Mouse (Mus musculus): Measurements from ENCODE around the gene Fhit.
A peak's percentile ranks its signal among the peaks of the same experiment; 100 is the strongest.

Gene Fhit

DNA sequence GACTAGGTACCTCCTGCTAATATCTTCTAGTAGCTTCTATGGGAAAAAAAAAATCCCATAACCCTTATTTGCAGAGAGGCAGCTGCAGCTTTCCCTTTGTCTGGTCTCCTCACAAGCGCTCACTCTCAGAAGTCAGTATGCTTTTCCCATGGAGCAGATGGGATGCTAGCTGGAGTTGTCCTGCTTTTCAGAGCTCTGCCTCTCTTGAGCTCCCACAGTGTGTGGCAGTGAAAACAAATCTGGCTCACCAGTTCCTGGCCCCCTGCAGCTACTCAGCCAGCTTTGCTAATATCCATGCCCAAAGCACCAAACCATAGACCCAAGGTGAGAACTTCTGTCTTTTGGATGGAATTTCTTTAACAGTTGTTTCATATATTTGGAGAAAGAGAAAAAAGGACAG lies 1510.4 kb downstream of the Fhit start:
- no peak for DNase-seq

DNA sequence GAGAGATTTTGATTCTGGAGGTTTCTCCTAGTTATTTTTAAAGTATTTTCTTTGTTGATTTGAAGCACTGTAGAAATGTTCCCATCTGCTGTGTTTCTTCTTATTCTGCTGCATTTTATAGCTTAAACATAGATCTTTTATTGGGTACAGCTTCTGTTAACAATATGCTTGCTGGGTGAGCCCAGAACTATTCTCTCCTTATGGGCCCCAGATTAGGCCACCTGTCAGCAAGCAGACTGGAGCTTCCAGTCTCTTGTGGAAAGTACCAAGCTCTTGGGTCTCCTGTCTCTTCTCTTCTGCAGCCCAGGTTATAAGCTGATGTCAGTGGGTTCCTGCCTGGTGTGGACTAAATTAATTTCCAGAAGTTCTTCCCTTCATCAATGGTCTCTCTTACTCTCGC lies 1513.4 kb downstream of the Fhit start:
- no peak for DNase-seq

DNA sequence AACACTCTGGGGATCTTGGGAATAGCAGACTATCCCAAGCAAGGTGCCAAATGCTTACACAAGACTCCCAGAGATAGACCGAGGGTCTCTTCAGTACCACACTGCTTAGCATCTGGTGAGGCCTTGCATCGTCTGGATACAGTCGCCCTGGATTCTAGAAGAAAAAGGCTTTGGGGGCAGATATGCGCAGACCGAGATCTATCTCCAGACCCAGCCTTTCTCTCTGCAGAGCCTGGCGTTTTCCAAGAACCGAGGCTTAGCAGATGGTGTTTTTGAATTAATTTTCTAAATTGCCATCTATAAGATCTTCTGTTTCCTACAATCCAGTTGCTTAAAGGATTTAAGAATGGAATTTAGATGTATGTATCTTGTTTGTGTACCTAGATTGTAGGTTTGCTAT lies 1515.6 kb downstream of the Fhit start:
- DNase-seq = no peak

DNA sequence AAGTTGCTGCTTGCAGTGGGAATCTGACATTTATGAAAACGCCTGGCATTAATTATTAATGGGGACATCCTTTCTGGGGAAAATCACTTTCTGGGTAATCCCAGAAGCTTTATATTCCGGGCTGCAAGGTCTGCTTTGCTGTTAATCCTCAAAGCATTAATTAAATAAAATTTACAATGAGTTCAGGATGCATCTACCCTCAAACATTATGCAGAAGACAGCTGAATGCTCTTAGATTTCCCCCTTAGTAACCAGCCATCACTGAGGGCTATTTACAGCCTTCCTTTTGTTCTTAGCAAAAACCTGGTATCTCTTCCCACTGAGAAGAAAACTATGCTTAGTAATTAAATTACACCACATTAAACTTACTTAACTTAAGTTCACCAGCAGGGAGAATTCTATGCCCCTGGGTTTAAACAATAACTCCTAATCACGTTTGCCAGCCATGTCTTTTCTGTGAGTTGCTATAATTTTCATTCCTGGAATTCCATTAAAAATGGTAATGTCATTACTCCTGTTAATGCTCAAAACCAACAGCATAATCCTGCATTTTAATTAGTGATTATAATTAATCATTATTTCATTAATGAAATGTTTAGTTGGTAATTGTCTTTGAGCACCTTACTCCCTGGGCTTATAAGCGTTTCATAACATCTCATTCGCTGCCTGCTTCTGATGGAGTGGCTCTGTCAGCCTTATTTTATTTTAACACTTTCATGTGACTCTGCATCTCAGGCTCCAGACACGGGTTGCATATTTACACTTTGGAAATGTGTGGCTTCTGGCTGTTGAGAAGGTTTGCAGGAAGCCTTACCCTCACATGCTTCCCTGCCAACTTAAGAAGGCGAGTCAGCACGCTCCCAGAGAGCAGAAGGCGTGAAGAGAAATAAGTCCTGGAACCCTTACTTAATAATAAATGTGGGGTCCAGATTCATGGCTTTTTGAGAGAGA lies 1517.3 kb downstream of the Fhit start:
- DNase-seq = no peak

DNA sequence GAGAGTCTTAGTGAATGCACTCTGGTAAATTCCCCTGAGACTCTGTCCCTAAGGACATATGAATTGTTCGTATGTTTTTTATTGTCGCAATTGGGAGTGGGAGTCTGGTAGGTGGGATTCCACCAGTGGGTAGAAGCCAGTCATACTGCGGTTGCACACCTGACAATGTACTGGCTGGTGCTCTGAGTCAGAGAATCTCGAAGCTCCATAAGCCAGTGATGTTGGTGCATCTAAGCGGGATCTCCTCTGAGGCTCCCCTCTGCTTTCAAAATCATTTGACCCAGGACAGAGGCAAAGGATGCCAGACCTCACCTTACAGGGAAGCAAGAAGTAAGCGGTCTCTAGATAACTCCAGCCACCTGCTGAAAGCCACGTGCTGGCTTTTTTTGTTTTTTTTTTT lies 1518.1 kb downstream of the Fhit start:
- no peak for DNase-seq

DNA sequence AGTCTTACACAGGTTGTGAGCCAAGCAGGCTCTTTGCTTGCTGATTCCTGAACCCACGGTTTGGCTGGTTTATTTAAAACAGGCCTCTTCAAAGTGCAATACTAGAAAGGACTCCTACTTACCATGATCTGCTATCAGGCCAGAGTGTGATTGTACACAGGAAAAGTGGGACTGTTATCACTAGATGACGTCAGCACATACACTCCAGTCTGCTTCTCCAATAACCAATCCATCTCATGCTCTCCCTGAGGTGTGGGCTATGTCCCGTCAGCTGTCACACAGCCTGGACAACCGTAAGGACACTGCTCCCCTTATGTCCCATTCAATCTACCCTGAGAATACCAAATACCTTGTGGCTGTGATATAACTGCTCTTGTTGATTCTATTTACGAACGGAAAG lies 1519.2 kb downstream of the Fhit start:
- DNase-seq = no peak

DNA sequence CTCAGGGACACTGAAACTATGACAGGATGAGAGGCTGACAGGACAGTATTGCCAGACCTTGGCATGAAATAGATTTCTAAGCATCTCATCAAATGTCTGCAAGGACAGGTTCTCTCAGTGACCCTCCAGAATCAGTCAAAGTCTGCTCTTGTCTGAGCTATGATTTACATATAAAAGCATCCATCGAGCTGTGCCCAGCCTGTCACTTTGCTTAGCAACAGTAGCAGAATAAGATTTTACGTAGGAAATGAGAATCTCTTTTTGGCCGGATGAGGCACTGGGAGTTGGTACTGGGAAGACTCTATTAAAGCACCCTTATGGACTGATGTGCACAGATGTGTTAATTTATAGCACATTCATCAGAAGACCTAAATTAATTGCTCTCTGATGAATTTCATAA lies 1519.8 kb downstream of the Fhit start:
- no peak for DNase-seq

DNA sequence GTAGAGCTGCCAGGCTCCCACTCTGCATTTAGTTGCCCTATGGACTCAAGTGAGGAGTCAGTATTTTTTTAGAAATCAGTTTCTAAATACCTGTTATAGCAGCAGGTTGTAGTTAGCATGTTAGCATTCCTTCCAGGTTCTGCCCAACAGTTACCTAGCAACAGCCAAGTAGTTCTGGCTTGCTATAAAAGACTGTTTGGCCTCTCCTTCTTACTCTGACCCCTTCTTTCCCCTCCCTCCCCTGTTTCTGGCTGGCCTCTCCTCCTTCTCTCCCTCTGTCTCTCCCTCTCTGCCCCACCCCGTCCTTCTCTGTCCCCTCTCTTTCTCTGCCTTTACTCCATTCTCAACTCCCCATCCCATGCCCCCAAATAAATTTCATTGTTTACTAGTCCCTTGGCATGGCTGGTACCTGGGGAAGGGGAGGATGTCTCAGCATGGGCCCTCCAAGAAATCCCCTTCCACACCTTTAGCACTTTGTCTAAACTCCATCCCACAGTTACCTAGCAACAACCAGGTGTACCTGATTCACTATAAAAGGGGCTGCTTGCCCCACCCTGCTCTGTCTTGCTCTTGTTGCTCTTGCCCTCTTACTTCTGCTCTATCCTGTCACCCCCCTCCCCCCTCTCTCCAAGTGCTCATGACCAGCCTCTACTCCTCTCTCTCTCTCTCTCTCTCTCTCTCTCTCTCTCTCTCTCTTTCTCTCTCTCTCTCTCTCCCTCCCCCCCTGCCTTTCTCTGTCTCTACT lies 1527.4 kb downstream of the Fhit start:
- no peak for DNase-seq

DNA sequence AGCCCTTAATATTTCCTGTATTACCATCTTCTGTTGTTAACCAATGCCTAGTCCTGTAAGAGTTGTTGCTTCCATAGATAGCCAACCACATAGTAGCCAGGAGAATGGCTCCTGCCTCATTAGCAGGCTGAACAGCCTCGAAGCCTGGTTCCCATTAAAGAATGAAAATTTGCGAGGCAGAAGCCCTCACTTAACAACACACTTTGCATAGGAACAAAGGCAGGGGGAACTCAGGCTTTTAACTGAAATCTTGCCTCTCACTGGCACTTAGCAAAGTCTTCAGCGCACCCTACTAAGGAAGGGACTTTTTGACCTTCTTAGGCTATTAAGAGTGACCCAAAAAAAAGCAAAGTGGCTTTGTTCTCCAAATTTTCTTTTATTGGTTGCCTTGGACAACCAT lies 1529.3 kb downstream of the Fhit start:
- DNase-seq = no peak

DNA sequence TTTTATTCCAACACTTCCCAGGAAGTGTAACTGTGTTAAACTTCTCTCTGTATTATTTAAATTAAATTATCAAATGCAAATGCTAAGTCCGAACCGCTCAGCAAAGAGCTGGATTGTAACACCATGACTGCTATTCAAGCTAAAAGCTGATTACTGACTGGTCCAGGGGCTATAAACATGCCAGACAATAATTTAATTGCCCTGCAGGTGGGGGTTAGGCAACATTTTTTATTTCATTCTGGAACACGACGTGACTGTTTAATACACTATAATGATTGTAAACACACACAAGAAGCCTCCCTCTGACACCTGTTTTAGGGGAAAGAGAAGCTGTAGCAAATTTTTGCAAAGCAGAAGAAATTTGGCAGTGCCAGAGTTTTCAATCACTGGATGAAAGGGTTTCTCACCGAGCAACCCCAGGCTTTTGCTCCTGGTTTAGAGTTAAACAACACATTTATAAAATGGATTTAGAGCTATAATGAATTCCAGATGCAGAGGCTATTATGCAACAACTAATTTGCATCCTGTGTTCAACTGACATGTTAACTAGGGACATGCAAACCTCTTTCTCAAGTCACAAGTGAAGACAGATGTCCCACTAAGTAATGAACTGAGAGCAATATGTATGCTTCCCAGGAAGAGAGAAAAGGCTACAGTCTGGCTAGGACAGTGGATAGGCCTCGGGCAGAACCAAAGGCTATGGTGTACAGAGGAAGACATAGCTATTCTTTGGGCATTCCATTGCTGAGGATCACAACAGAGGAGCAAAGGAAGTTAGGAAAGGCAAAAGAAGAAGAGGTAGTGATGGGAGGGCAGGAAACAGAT lies 1538.4 kb downstream of the Fhit start:
- DNase-seq = no peak

DNA sequence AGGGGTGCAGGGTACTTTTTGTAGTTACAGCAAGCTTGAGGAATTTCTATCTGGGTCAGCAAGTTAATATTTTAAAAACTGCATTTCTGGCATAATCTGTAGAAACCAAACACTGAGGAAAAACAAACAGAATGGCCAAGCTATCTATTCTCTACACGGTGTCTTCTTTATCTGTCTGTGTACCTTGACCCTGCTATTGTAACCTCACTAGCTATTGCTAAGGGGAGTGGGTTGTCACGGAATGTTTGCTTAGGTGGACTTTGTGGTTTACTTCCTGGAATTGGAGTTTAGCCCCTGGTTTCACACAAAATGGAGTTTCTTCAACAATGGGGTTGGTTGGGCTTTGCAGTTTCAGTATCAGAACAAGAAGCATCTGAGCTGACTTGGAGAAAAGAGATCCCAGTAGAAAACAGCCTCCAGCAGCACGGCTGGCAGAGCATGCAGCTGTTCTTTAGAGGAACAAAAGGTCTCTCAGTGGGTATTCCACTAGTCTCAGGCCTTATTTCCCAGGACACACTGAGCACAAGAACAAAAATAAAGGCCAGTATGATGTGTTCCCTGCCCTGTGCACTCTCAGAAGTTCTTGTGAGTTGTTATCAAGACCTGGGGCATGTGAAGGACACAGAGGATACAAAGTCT lies 1540.8 kb downstream of the Fhit start:
- DNase-seq = no peak

DNA sequence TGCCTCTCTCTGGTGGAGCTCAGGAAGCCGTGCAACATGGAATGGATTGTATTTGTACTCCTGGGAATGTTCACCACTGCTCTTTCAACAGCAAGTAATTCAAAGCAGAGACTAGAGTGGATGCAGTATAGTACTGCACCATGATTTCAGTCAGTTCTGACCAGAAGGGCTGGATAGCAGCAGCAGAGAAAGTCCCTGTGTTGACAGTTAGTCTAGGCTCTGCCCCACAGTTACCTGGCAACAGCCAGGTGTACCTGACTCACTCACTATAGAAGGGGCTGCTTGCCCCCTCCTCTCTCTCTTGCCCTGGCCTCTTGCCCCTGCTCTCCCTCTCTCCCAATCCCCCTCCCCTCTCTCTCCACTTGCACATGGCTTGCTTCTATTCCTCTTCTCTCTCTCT lies 1542.0 kb downstream of the Fhit start:
- DNase-seq = no peak

DNA sequence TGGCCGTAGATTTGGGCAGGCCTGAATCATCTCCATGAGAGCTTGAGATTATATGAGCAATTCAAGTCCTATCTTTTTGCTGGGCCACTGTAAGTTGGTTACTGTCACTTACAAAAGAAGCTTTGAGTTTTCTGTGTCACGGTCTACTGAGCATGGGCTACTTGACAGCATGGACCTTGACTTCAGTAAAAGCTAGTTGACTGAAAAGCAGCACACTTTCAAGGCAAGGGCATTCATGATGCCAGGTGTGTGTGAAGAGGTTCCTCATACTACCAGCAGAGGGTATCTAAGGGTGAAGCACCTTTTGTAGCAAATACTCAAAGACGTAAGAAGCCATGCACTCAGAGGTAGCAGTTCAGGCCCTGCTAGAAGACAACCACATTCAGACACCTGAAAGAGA lies 1548.7 kb downstream of the Fhit start:
- no peak for DNase-seq

DNA sequence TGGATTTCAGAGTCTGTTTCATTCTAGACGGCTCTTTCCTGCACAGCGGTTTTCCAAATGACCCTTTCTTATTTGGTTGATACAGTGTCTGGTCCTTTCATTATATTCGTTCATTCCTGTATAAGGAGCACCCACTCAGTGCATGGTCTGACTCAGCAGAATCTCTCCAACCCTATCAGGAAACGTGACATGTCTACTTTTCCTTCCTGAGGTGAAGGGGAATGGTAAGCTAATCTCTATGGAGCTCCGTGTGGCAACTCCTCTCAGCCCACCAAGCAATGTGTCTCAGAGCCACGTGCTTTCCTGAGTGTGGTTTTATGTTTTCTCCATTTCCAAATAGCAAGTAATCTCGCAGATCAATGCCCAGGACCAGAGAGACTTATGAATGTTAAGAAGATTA lies 1552.7 kb downstream of the Fhit start:
- no peak for DNase-seq

DNA sequence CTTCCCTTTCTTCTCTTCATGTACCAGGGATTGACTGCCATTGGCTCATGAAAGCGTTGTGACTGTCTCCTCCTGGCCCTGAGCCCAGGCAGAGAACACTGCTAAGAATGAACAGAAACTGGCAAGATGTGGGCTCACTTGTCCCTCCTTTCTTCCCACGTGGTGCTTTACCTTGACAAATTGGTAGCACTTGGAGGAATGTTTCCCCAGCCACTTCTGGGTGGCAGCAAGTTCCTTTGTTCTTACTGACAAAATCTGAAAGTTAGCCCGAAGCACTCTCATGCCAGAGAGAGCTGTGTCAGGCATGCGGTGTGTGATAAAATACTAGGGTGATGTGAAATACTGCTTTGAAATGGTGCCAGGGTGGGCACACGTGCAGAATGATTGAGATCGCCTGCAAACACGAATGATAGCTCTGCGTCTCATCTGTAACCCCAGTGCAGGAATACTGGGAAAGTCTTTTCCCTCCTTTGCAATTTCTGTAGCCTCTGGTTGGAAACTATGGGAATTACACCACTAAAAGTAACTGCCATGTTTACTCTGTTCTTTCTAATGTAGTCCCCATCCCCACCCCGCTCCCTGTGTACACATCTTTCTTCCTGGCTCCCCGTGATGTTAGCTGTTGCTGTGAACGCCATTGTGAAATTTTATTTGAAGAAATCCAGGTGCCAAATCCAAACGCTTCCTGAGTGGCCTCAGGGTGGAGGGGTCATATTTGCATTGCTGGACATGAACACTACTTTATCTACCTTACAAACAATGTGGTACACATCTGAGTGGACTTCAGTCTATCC lies 1555.1 kb downstream of the Fhit start:
- DNase-seq = peak; percentile 4

DNA sequence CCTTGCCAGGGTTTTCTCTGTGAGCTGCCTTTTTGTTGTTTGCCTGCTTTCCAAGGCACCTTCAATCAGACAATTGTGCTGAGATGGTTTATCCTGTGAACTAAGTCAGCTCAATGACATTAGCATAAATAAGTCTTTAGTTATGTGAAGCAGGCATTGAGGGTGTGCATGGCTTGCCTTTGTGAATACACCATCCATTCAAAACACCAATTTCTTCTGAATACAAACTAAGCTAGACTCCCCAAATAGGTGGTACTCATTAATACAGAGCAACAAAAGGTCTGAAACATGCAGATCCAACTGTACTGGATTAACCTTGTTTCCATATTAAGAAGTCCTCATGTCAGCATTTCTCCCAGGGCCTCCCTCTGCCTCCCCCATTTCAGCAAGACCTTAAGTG lies 1561.6 kb downstream of the Fhit start:
- no peak for DNase-seq

DNA sequence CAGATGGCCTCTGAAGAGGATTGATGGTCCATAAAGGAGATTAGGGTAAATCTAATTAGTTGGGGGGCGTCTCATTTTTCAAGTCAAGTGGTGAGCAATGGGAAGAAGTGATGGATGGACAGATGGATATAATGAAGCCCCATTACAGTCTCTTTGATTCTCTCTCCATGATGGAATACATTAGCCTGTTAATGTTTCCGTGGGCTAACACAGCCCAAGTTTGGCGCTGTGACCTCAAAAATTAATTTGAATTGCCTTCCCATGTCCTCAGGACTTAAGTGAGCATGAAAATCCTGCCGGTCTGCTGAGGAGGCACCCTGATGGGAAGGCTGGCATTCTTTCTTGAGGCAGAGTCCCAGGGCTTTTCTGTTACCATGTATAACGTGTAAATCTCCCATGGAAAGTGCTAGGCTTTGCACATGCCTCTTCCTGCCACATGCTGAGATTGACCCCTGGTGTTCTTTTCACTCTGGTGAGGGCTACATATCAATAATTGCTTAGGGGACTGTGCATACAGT lies 1564.3 kb downstream of the Fhit start:
- DNase-seq = no peak

DNA sequence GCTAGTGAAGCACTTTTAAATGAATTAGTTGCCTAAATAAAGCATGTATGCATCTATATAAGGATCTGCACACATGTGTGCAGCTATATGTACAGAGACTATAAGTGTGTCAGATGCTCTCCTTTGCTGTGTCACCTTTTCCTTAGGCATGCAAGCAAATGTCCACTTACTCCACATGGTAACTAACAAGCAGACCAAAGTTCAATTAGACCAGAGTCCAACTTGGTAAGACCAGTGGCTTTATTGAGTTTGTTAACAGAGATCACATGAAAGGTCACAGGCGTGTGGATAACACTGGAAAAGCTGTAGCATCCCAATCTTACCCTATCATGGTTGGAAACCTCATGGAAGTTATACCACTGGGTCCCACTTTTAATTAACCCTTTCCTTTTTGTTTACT lies 1572.7 kb downstream of the Fhit start:
- DNase-seq = no peak

DNA sequence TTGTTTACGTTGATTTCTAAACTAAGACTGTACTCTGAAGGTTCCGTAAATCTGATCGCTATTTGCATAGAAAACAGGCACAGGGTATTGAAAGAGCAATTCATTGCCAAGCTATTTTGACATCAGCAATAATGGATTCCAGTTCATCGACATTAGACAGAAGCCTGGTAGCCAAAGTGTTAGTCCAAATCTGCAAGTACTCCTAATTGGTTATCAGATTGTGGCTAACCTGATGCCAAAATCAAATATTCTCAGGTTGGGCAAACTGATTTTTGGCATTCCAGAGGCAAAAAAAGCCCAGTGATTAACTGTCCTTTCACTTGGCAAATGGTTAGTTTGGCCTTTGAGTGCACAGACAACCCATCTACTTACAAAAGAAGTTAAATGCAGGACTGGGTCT lies 1573.9 kb downstream of the Fhit start:
- DNase-seq = no peak

DNA sequence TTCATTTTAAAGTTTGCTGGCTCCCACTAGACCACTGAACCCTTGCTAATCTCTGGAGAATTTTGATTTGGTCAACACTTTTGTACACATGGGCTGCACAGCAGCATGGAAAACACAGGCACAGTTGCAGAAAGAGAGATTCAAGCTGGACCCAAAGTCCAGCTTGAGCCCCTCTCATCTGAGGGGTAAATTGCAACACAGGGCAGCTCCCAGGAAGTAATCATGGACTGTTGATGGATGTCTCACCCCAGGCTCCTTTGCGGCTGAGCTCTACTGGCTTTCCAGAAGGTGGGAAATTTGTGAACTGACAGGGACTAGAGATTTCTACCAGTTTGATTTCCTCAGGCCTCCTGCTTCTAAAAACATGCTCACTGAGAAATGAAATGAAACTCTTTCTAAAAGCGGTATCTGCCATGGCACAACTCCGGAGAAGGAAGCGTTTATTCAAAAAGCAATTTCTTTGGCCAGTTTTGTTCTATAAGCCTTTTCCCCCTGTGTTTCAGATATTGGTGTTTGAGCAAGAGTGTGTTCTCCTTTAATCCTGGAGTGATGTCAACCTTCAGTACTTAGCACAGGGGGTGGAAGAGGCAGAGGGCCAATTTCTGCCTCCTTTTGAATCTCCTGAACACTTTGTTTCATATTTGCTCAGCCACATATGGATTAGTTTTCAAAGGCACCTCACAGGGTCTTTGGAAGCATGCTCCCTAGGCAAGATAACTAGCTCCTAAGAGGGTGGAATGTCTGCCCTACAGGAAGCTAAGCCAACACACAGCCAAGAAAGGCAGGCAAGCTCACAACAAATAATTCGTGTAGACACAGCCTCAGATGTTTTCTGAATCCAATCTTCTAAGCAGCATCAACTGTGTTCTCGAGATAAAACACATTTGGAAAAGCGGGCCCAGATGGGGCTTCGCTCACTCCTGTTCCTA lies 1578.3 kb downstream of the Fhit start:
- DNase-seq = peak; percentile 5

DNA sequence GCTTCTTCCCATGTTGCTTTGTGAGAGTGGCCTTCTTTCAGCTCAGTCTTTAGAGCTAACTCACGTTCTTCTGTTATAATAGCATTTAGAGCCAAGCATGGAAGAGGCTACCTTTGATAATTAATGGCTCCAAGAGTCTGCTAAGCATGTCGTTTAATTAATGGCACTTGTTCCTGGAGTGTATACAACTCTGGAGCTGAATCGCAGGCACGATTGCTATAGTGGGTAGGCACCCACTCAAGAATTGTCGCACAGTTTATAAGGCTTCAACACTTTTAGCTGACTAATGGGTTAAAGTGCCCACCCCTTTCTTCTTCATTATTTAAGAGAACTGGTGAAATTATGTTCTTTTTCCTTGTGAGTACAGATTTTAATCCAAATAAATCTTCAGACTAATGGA lies 1605.5 kb downstream of the Fhit start:
- DNase-seq = no peak
